Mouse (Mus musculus) gastrocnemius, adult 8-10 months (tissue): Measurements from ENCODE around the gene Rasal1. TPM values are rescaled to one million over a fixed set of nuclear protein-coding genes. Genes with fewer than 3 reads are reported as not detected.

Experiments used
- DNase-seq, 2 experiments: peaks; one replicate each; pipeline ENCODE4 v3.0.0; 2022; ENCODE audit warnings: low spot score in 2 of 2
- total RNA-seq, 4 experiments: library from RNA; stranded (reverse); gene quantifications; 2 replicates each; pipeline ENCODE4 v1.2.4; 2022

Gene Rasal1
- not detected for total RNA-seq

- DNase-seq: no peak
Observed at GRCm38 (mm10) chr5:120648569-120649373, at the start of gene Rasal1. TSS of gene Rasal1 (plus strand) at chr5:120648812.

- no peak for DNase-seq
Observed at GRCm38 (mm10) chr5:120599625-120600024, 49.0 kb upstream of the Rasal1 start.

GRCm38 (mm10) chr5:120600946-120601668 lies 47.5 kb upstream of the Rasal1 start:
- DNase-seq: no peak

- no peak for DNase-seq
Observed at GRCm38 (mm10) chr5:120602210-120602609, 46.4 kb upstream of the Rasal1 start.

GRCm38 (mm10) chr5:120603515-120603914 lies 45.1 kb upstream of the Rasal1 start:
- no peak for DNase-seq

GRCm38 (mm10) chr5:120604839-120605238 lies 43.8 kb upstream of the Rasal1 start:
- peak; percentile 49 to 65 for DNase-seq

GRCm38 (mm10) chr5:120605241-120605661 lies 43.4 kb upstream of the Rasal1 start:
- no peak for DNase-seq

- peak; percentile 74 to 76 for DNase-seq
Observed at GRCm38 (mm10) chr5:120605688-120606087, 42.9 kb upstream of the Rasal1 start.

- no peak for DNase-seq
Observed at GRCm38 (mm10) chr5:120606590-120607200, 41.9 kb upstream of the Rasal1 start.

- DNase-seq: no peak
Observed at GRCm38 (mm10) chr5:120607335-120607734, 41.3 kb upstream of the Rasal1 start.

GRCm38 (mm10) chr5:120609246-120609775 lies 39.3 kb upstream of the Rasal1 start:
- no peak for DNase-seq

GRCm38 (mm10) chr5:120610906-120611305 lies 37.7 kb upstream of the Rasal1 start:
- DNase-seq: no peak

- no peak for DNase-seq
Observed at GRCm38 (mm10) chr5:120611416-120611815, 37.2 kb upstream of the Rasal1 start.

GRCm38 (mm10) chr5:120612442-120612821 lies 36.2 kb upstream of the Rasal1 start, which contains the start of the genes Rita1 and Ddx54:
TSS of gene Rita1 (minus strand) at chr5:120612589.
TSS of gene Ddx54 (plus strand) at chr5:120612739.
- DNase-seq: peak; percentile 97 to 98

- peak; percentile 100 for DNase-seq
Observed at GRCm38 (mm10) chr5:120612822-120613604, 35.6 kb upstream of the Rasal1 start.

- no peak for DNase-seq
Observed at GRCm38 (mm10) chr5:120615903-120616302, 32.7 kb upstream of the Rasal1 start.

GRCm38 (mm10) chr5:120618778-120619177 lies 29.8 kb upstream of the Rasal1 start:
- no peak for DNase-seq

GRCm38 (mm10) chr5:120619201-120619600 lies 29.4 kb upstream of the Rasal1 start:
- DNase-seq: no peak

- peak; percentile 40 to 49 for DNase-seq
Observed at GRCm38 (mm10) chr5:120620375-120621077, 28.1 kb upstream of the Rasal1 start.

GRCm38 (mm10) chr5:120621078-120621765 lies 27.4 kb upstream of the Rasal1 start:
- DNase-seq: no peak
